Mouse (Mus musculus) cerebellum, adult (tissue): ENCODE results near the gene Olfr1218.
"Not testable (repeated sequence)": the region's sequence is repeated elsewhere in the genome, so short reads cannot be mapped to it uniquely, and the experiment has no call there.

Source experiments
- ATAC-seq: cut with Nextera tagmentation; 2 replicates; pipeline ENCODE4 v1.9.2; 2017; ENCODE audit warnings: mild to moderate bottlenecking, moderate library complexity, mixed read lengths; ENCODE audit not compliant: insufficient number of reproducible peaks, low FRiP score, low TSS enrichment

The Olfr1218 gene

GRCm38 (mm10) chr2:89061087-89061486 is at the start of gene Olfr1218:
Olfr1218 (minus strand) TSS chr2:89061187.
- no peak for ATAC-seq

- ATAC-seq = no peak
Observed at GRCm38 (mm10) chr2:89106735-89107134, 45.7 kb upstream of the Olfr1218 start, which contains the start of gene Olfr1220. Olfr1220 (minus strand) TSS chr2:89106835.

GRCm38 (mm10) chr2:89105651-89106050 is 44.7 kb upstream of the Olfr1218 start:
- no peak for ATAC-seq

GRCm38 (mm10) chr2:89093848-89094247 is 32.9 kb upstream of the Olfr1218 start:
- ATAC-seq = no peak

- ATAC-seq = no peak
Observed at GRCm38 (mm10) chr2:89083413-89083812, 22.4 kb upstream of the Olfr1218 start, which contains the start of gene Olfr1219. Olfr1219 (minus strand) TSS chr2:89083513.

- no peak for ATAC-seq
Observed at GRCm38 (mm10) chr2:89081487-89081886, 20.5 kb upstream of the Olfr1218 start.

- ATAC-seq = no peak
Observed at GRCm38 (mm10) chr2:89031965-89032364, 29.0 kb downstream of the Olfr1218 start, which contains the start of gene Olfr1217. Olfr1217 (minus strand) TSS chr2:89032065.

- not testable (repeated sequence) for ATAC-seq
Observed at GRCm38 (mm10) chr2:89021436-89021835, 39.6 kb downstream of the Olfr1218 start.

- ATAC-seq = no peak
Observed at GRCm38 (mm10) chr2:89018240-89018639, 42.7 kb downstream of the Olfr1218 start, which contains the start of gene Olfr1216. Olfr1216 (minus strand) TSS chr2:89018340.

GRCm38 (mm10) chr2:89006873-89007272 is 54.1 kb downstream of the Olfr1218 start, which contains the start of gene Olfr1215:
Olfr1215 (minus strand) TSS chr2:89006973.
- no peak for ATAC-seq
